Mouse (Mus musculus) cerebellum, adult 2 months (tissue): ENCODE data around the gene Snd1. TPM values are rescaled to one million over a fixed set of nuclear protein-coding genes. Genes with fewer than 3 reads are reported as not detected.
A peak's percentile ranks its signal among the peaks of the same experiment; 100 is the strongest.

Experiments
- DNase-seq, 2 experiments: peaks; one replicate each; pipeline ENCODE4 v3.0.0; 2021
- H3K27ac ChIP-seq: fragments of 200-500 bp; 2 replicates; pipeline ENCODE4 v1.5.1; 2012; ENCODE audit warnings: low read length, control low read depth, inconsistent platforms; ENCODE audit not compliant: insufficient read depth
- H3K27me3 ChIP-seq: fragments of 200-500 bp; 2 replicates; pipeline ENCODE4 v1.6.1; 2012; ENCODE audit warnings: inconsistent platforms, mild to moderate bottlenecking, low read length, moderate library complexity; ENCODE audit not compliant: control insufficient read depth, insufficient read depth
- H3K4me1 ChIP-seq: fragments of 200-500 bp; 2 replicates; pipeline ENCODE4 v1.6.1; 2011; ENCODE audit warnings: low read length; ENCODE audit not compliant: control insufficient read depth, insufficient read depth
- H3K4me3 ChIP-seq: fragments of 200-500 bp; replicated peaks from 2 replicates; pipeline ENCODE3; 2011; ENCODE audit warnings: mild to moderate bottlenecking, low read depth, low read length, control low read depth; ENCODE audit not compliant: insufficient read depth
- CTCF ChIP-seq: fragments of 200-500 bp; IDR thresholded peaks from 2 replicates; pipeline ENCODE4 v1.5.1; 2011; ENCODE audit warnings: low read depth, mild to moderate bottlenecking, control low read depth, low read length, moderate library complexity, borderline replicate concordance; ENCODE audit not compliant: insufficient read depth
- POLR2A ChIP-seq: fragments of 200-500 bp; IDR thresholded peaks from 2 replicates; pipeline ENCODE4 v1.6.1; 2011; ENCODE audit warnings: low read length, control low read depth, borderline replicate concordance; ENCODE audit not compliant: insufficient read depth
- WGBS: fragments of 180-500 bp; shearing (Covaris S2); methylation state at CpG from one replicate; pipeline ENCODE4 v1.1.7; 2018; 5-methylcytosine and 5-hydroxymethylcytosine counted together
- polyA plus RNA-seq: library from polyadenylated mRNA; depleted of rRNA; stranded (reverse); fragments of >200 nt; gene quantifications from 2 replicates; pipeline ENCODE4 v1.2.3, GENCODE M21; 2012

The Snd1 gene
- polyA plus RNA-seq, 1 experiment: 57.0 TPM

DNA sequence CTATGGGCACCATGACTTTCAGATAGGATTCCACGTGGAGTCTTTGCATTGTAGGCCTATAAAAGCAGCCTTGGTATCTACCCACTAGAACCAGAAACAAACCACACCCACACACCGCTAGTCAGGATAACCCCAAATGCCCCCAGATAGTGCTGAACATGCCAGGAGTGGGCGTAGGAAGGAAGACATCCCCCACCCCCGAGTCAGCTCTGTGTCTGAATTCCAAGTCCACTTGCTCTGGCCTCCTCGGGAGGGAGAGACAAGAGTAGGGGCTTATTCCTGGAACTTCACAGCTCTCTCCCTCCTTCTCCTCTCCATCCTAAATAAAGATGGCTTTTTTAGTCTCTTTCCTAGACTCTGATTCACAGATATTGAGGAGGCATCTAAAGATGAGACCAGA is 494.7 kb downstream of the Snd1 start:
- 66% methylated on average over 5 of the region's 5 CpGs for WGBS
- Histone ChIP-seq H3K4me1 (peaks cover 12% of the 10 kb centered on the region; the same call in 1 of the 2 replicates), H3K27ac (no peak overlapping the region), H3K4me3 (no peak overlapping the region), H3K27me3 (no peaks in the 10 kb centered on the region)
- no peak for TF ChIP-seq CTCF
- TF ChIP-seq POLR2A: no peak
- DNase-seq: no peak

DNA sequence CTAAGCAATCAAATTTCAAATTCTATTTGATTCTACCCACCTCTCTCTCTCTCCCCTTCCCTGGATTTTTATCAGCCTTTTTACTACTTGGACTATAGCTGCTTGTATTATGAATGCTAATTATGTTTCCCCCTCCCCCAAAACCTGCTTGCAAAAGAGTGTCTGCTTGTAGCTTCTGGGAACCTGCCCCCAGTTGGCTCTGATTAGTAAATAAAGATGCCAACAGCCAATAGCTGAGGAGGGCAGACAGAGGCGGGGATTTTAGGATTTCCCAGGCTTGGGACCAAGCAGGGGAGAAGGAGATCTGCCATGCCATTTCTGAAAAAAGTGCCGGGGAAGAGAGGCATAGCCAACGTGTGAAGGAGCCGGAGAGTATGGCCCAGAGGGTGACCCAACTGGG is 495.8 kb downstream of the Snd1 start:
- H3K27ac ChIP-seq: no peak overlapping the region
- no peak for DNase-seq
- TF ChIP-seq CTCF: no peak
- no peak for TF ChIP-seq POLR2A
- peaks cover 16% of the 10 kb centered on the region for H3K4me1 ChIP-seq
- no peaks in the 10 kb centered on the region for H3K27me3 ChIP-seq
- WGBS: 50% methylated on average over 4 of the region's 4 CpGs
- no peak overlapping the region for H3K4me3 ChIP-seq

- H3K4me3 ChIP-seq: no peak overlapping the region
- DNase-seq: peak; percentile 85 to 94
- TF ChIP-seq POLR2A (no peak), CTCF (no peak)
- no peaks in the 10 kb centered on the region for H3K27me3 ChIP-seq
- H3K27ac ChIP-seq: peak overlapping the region; percentile 80
- peaks cover 34% of the 10 kb centered on the region for H3K4me1 ChIP-seq
- 12% methylated on average over 3 of the region's 3 CpGs for WGBS
Observed at GRCm38 (mm10) chr6:28974498-28974897, 499.6 kb downstream of the Snd1 start.

DNA sequence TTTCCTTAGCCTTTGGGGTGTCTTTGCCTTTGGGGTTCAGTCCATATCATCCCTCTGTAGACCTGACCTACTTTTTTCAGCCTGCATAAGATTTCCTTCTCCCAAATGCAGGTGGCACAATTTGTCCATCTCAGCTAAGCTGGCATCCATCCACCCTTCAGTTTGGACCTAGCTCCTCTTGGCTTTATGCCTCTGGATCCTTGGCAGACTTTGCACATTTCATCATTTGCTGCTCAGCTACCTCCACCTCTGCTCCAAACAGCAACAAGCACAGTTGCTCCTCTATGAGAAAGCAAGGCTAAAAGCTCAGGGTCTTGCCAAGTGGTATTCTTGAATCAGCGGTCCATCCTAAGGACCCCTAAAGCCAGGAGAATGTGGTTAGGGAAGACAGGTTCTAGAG is 500.2 kb downstream of the Snd1 start:
- Histone ChIP-seq H3K27ac (peak overlapping the region; percentile 96), H3K27me3 (no peaks in the 10 kb centered on the region), H3K4me3 (no peak overlapping the region), H3K4me1 (peaks cover 40% of the 10 kb centered on the region)
- TF ChIP-seq POLR2A (peak; percentile 33; the same call in 1 of the 2 replicates), CTCF (peak; percentile 11; the same call in 1 of the 2 replicates)
- 10% methylated on average over 1 of the region's 1 CpGs for WGBS
- DNase-seq: peak; percentile 92 to 98

DNA sequence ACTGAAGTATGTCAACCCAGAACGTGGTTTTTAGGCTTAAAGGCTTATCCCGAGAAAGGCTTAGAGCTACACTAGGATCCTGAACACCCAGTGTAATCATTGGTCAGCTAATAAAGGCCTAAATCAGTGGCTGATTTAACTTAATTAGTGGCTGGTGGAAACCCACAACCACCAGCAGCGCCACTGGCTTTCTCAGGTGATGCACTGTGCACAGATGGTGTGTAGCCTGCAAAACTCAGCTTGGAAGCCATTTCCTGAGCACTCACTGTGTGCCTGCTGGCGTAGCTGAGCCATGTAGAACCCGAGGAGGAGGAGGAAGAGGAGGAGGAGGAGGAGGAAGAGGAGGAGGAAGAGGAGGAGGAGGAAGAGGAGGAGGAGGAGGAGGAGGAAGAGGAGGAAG is 503.1 kb downstream of the Snd1 start:
- H3K4me3 ChIP-seq: no peak overlapping the region
- 34% methylated on average over 5 of the region's 5 CpGs for WGBS
- TF ChIP-seq POLR2A: no peak

GRCm38 (mm10) chr6:28978881-28979280 is 503.9 kb downstream of the Snd1 start:
- Histone ChIP-seq H3K4me3 (no peak overlapping the region), H3K4me1 (peaks cover 46% of the 10 kb centered on the region), H3K27ac (peak overlapping the region; percentile 69), H3K27me3 (no peaks in the 10 kb centered on the region)
- peak; percentile 61 to 74 for DNase-seq
- 31% methylated on average over 3 of the region's 3 CpGs for WGBS
- TF ChIP-seq POLR2A: no peak
- no peak for TF ChIP-seq CTCF

More for the DNA sequence above, 503.1 kb downstream of the Snd1 start:
- Histone ChIP-seq H3K4me1 (peaks cover 41% of the 10 kb centered on the region), H3K27me3 (no peaks in the 10 kb centered on the region), H3K27ac (no peak overlapping the region)
- DNase-seq: peak; percentile 52 to 65

- no peaks in the 10 kb centered on the region for H3K27me3 ChIP-seq
- peak overlapping the region; percentile 69 for H3K27ac ChIP-seq
- peak in 1 of 2 experiments; percentile 29 for DNase-seq
- 71% methylated on average over 8 of the region's 8 CpGs for WGBS
- no peak for TF ChIP-seq CTCF
- TF ChIP-seq POLR2A: no peak
- H3K4me3 ChIP-seq: no peak overlapping the region
- H3K4me1 ChIP-seq: peaks cover 48% of the 10 kb centered on the region
Observed at GRCm38 (mm10) chr6:28979586-28979985, 504.6 kb downstream of the Snd1 start.

DNA sequence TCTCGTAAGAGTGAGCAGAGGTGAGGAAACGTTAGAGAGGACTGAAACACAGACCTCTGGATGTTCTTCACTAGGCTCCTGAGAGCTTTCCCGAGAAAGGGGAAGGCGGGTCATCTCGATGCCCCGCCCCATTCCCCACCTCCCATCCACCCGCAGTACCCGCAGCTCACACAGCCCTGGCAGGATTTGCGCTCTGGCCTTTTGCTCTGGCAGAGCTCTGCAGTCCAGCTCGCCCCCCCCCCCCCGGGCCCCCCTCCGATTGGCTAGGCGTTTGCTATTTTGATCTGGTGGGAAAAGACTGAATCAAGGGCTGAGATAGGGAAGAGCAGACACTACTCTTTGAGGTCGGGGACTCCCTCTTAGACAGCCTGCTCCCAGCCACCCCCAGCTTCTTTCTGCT is 505.3 kb downstream of the Snd1 start:
- TF ChIP-seq POLR2A (peak; percentile 29; the same call in 1 of the 2 replicates), CTCF (no peak)
- Histone ChIP-seq H3K27ac (peak overlapping the region; percentile 86), H3K4me3 (peak overlapping the region; percentile 86), H3K27me3 (no peaks in the 10 kb centered on the region), H3K4me1 (peaks cover 54% of the 10 kb centered on the region)
- DNase-seq: peak; percentile 67 to 78
- WGBS: 4% methylated on average over 14 of the region's 14 CpGs
